Comparison of ENCODE assay signal across 9 mouse cellular contexts in the genomic region with DNA sequence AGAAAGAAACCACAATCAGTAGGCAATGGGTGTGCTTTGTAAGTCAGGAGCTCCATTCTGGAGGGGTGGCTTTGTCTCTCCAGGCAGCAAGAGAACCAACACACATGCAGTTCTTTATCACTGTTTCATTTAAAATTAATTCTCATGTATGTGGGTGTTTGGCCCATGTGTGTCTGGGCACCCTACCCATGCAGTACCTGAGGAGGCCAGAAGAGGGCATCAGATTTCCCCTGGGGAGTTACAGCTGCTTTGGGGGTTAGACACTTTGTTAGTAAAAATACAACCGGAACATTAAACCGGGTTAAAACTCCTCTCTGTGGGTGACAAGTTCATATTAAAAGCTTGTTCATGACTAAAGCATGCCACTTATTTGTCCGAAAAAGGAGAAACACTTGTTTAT.
DNase-seq lines count a peak whose midpoint lies in the region; ATAC-seq lines count a peak whose summit lies in the region.
"Had no signal": no experiment of that assay in that cellular context is flagged by ENCODE, and none has a peak within 500 bp of the region (broad histone marks: within the 10 kb centered on the region; RNA-seq: fewer than 3 reads in every experiment).

No protein-coding gene starts in this region.

- H3K27ac ChIP-seq in midbrain, embryonic 13.5 days: no peak overlapping the region
- H3K27ac ChIP-seq: forebrain, embryonic 13.5 days; midbrain, embryonic 10.5 days had no signal

- H3K9ac ChIP-seq in midbrain, embryonic 13.5 days (replicated peaks): no peak overlapping the region
- H3K9ac ChIP-seq: forebrain, embryonic 13.5 days had no signal

- DNase-seq in kidney, postnatal 10 days: peak; percentile 36
- DNase-seq in kidney, adult 11 months: no peak
- DNase-seq in thymus, postnatal 14 days: peak; percentile 38
- DNase-seq in thymus, adult 18-20 months: no peak
- DNase-seq in induced T-regulatory cell, adult 2 months (ENCODE audit: low read depth): peak; percentile 39
- no peak for DNase-seq in left cerebral cortex, adult 11 months (ENCODE audit: low spot score)

- ATAC-seq in midbrain, embryonic 13.5 days: no peak
- ATAC-seq: forebrain, embryonic 13.5 days had no signal

- 84% methylated on average over 3 of the region's 3 CpGs for WGBS in midbrain, embryonic 13.5 days

- no peaks in the 10 kb centered on the region for H3K4me1 ChIP-seq in midbrain, embryonic 13.5 days (replicated peaks)
- H3K4me1 ChIP-seq: forebrain, embryonic 13.5 days; midbrain, embryonic 10.5 days had no signal

- H3K4me3 ChIP-seq in midbrain, embryonic 13.5 days (replicated peaks): no peak overlapping the region
- H3K4me3 ChIP-seq: forebrain, embryonic 13.5 days; midbrain, embryonic 10.5 days had no signal

- H3K4me2 ChIP-seq in midbrain, embryonic 13.5 days (replicated peaks): no peak overlapping the region
- H3K4me2 ChIP-seq: forebrain, embryonic 13.5 days had no signal

- H3K27me3 ChIP-seq in midbrain, embryonic 13.5 days: no peaks in the 10 kb centered on the region

- H3K9me3 ChIP-seq in midbrain, embryonic 13.5 days: no peaks in the 10 kb centered on the region
- H3K9me3 ChIP-seq: forebrain, embryonic 13.5 days; midbrain, embryonic 10.5 days had no signal

- no peaks in the 10 kb centered on the region for H3K36me3 ChIP-seq in midbrain, embryonic 13.5 days
- H3K36me3 ChIP-seq: midbrain, embryonic 10.5 days had no signal

Comparison
In these comparisons a context has a peak if more than half of its experiments do, and no peak if none do; other contexts are left out.
1. DNase-seq: peak in kidney, postnatal 10 days (single experiment), thymus, postnatal 14 days (single experiment) and induced T-regulatory cell, adult 2 months (single experiment); none in kidney, adult 11 months (single experiment), thymus, adult 18-20 months (0 of 2) and left cerebral cortex, adult 11 months (single experiment).